Mouse (Mus musculus) cerebellum, postnatal 14 days (tissue): Measurements from ENCODE around the gene Lamp1.

Experiments
- DNase-seq, 2 experiments: peaks; one replicate each; pipeline ENCODE4 v3.0.0; 2021; ENCODE audit warnings: mixed read lengths in 2 of 2

Lamp1 gene

DNA sequence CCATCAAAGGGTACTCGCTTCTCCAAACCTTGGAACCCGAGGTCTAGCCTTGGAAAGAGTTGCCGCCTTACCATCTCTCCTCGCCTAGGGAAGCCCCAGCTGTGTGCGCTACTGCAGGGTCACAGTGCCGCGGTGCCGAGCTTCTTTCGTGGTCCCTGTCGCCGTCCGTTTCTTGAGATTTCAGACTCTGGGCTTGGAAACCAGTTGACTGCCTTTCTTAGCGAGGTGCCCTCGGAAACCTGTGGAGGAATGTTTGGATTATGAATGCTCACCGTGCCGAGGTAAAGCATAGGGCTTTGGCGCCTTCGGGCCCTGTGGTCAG is 42.0 kb downstream of the Lamp1 start:
- DNase-seq = no peak

- DNase-seq = no peak
Measured at GRCm38 (mm10) chr8:13202041-13202440, 43.1 kb downstream of the Lamp1 start.

DNA sequence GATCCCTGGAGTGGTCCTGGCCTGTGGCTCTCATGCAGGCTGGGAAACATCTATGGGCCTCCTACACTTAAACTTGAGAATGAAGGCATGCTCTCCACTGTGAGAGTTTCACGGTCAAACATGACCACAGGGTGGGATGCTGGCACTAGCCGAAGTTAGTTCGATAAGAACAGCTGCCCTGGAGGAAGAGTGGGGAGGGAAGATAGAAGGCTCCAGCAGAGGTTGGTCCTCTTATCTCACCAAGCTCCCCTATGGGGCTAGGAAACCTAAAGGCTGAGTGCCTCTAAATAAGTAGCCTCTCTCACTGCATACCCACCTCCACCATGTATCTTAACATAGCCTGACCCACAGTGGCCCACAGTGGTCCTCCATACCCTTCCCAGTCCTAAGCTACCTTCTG is 43.8 kb downstream of the Lamp1 start:
- no peak for DNase-seq

DNA sequence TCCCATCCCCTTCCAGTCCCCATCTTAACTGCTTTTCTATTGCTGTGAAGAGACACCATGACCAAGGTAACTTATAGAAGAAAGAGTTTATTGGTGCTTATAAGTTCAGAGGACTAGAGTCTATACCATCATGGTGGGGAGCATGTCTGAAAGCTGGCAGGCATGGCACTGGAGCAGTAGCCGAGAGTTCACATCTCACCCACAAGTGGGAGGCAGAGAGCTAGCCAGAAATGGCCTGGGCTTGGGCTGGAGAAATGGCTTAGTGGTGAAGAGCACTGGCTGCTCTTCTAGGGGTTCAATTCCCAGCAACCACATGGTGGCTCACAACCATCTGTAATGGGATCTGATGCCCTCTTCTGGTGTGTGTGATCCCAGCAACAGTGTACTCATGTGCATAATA is 44.5 kb downstream of the Lamp1 start:
- DNase-seq = no peak

- DNase-seq = no peak
Measured at GRCm38 (mm10) chr8:13204371-13205140, 45.6 kb downstream of the Lamp1 start.

GRCm38 (mm10) chr8:13205311-13205710 is 46.4 kb downstream of the Lamp1 start:
- no peak for DNase-seq

DNA sequence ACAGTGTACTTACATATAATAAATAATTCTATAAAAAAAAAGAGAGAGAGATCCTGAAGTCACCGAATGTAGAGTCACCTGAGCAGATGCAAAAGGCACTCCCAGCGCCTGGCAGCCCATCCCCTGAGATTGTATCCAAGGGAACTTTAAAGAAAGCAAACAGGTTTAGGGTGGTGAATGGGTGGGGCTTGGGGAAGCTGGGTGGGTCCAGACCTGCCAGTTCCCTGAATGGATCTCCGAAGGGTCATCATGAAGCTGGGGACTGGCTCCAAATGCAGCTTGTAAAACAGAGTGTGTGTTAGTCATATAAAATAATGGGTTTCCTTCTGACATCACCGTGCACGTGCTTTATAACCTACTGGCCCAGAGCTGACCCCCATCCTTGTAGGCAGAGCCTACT is 47.3 kb downstream of the Lamp1 start:
- DNase-seq = no peak

DNA sequence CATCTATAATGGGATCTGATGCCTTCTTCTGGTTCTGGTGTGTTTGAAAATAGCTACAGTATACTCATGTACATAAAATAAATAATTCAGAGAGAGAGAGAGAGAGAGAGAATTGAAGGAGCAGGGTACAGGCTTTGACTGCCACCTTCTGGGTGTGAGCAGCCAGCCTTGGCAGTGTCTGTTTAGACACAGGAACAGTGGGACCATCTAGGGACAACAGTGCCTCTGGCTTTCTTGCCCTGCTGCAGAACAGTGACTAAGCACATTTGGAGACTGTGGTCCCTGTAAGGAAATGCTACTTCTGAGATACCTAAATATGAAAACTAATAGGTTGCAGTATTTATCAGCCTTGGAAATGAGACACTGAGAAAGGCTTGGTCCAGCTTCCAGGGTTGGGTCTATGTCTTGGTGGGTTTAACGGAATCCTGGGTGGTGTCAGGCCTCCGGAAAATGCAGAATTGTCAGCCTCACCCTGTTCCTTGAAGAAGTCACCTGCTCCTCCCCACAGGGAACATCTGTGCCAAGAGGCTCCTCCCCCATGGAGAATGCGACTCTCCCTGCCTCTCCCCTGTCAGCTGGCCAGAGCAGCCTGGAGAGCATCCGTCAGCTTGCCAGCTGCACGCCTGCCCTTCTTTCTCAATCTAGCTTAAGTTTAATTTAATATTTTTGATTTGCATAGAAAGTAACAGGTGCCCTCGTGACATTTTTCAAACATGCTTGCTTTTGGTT is 49.8 kb downstream of the Lamp1 start:
- DNase-seq = no peak

- no peak for DNase-seq
Measured at GRCm38 (mm10) chr8:13209770-13210169, 50.8 kb downstream of the Lamp1 start.

GRCm38 (mm10) chr8:13213479-13214268 is 54.7 kb downstream of the Lamp1 start:
- peak; percentile 81 to 91 for DNase-seq

GRCm38 (mm10) chr8:13216386-13216785 is 57.4 kb downstream of the Lamp1 start:
- no peak for DNase-seq

- DNase-seq = no peak
Measured at GRCm38 (mm10) chr8:13217093-13217492, 58.1 kb downstream of the Lamp1 start.

GRCm38 (mm10) chr8:13217986-13218385 is 59.0 kb downstream of the Lamp1 start:
- DNase-seq = no peak

GRCm38 (mm10) chr8:13218441-13218840 is 59.5 kb downstream of the Lamp1 start:
- DNase-seq = no peak

DNA sequence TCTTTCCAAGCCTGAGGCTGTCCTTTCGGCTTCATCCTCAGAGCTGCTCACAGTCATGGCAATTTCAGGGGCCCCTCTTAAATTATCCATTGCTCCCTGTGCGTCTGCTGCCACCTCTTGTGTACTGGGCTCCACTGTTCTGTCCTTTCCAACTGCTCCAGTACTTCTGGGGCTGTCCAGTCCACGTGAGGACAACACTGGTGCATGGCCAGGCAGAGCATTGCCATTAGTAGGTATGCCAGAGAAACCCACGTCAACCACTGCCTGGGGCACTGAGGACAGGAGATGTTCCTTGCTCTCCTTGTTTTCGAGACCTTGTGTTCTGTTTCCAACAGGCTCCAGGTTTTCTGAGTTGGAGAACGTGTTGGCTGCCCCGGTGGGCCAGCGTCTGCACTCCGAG is 65.5 kb downstream of the Lamp1 start:
- DNase-seq = no peak
